Mouse (Mus musculus): ENCODE measurements around the gene Bend6.
"Not testable (repeated sequence)": the region's sequence is repeated elsewhere in the genome, so short reads cannot be mapped to it uniquely, and the experiment has no call there.

The Bend6 gene

GRCm38 (mm10) chr1:33906927-33907326, 689 bp downstream of the Bend6 start:
- no peak for DNase-seq (ENCODE audit: low spot score)

- DNase-seq (ENCODE audit: low spot score) = no peak
Measured at GRCm38 (mm10) chr1:33906216-33906615, 1.4 kb downstream of the Bend6 start.

- no peak for DNase-seq (ENCODE audit: low spot score)
Measured at GRCm38 (mm10) chr1:33903587-33903986, 4.0 kb downstream of the Bend6 start.

- DNase-seq (ENCODE audit: low spot score) = no peak
Measured at GRCm38 (mm10) chr1:33900175-33900574, 7.4 kb downstream of the Bend6 start.

GRCm38 (mm10) chr1:33898373-33898772, 9.2 kb downstream of the Bend6 start:
- DNase-seq (ENCODE audit: low spot score) = no peak

GRCm38 (mm10) chr1:33897426-33897825, 10.2 kb downstream of the Bend6 start:
- DNase-seq (ENCODE audit: low spot score) = no peak

GRCm38 (mm10) chr1:33896666-33897065, 10.9 kb downstream of the Bend6 start:
- no peak for DNase-seq (ENCODE audit: low spot score)

GRCm38 (mm10) chr1:33896116-33896515, 11.5 kb downstream of the Bend6 start:
- DNase-seq (ENCODE audit: low spot score) = no peak

- no peak for DNase-seq (ENCODE audit: low spot score)
Measured at GRCm38 (mm10) chr1:33892784-33893183, 14.8 kb downstream of the Bend6 start.

- no peak for DNase-seq (ENCODE audit: low spot score)
Measured at GRCm38 (mm10) chr1:33883102-33883839, 24.3 kb downstream of the Bend6 start.

- DNase-seq (ENCODE audit: low spot score) = no peak
Measured at GRCm38 (mm10) chr1:33878170-33878569, 29.4 kb downstream of the Bend6 start.

- no peak for DNase-seq (ENCODE audit: low spot score)
Measured at GRCm38 (mm10) chr1:33876416-33876815, 31.2 kb downstream of the Bend6 start.

- no peak for DNase-seq (ENCODE audit: low spot score)
Measured at GRCm38 (mm10) chr1:33875691-33876090, 31.9 kb downstream of the Bend6 start.

GRCm38 (mm10) chr1:33873561-33873960, 34.1 kb downstream of the Bend6 start:
- DNase-seq (ENCODE audit: low spot score) = no peak

- no peak for DNase-seq (ENCODE audit: low spot score)
Measured at GRCm38 (mm10) chr1:33869437-33869836, 38.2 kb downstream of the Bend6 start.

- DNase-seq (ENCODE audit: low spot score) = no peak
Measured at GRCm38 (mm10) chr1:33869031-33869430, 38.6 kb downstream of the Bend6 start.

- DNase-seq (ENCODE audit: low spot score) = no peak
Measured at GRCm38 (mm10) chr1:33846807-33847206, 60.8 kb downstream of the Bend6 start.

GRCm38 (mm10) chr1:33843823-33844222, 63.8 kb downstream of the Bend6 start:
- DNase-seq (ENCODE audit: low spot score) = no peak

- not testable (repeated sequence) for DNase-seq (ENCODE audit: low spot score)
Measured at GRCm38 (mm10) chr1:33838952-33839351, 68.7 kb downstream of the Bend6 start.

- DNase-seq (ENCODE audit: low spot score) = no peak
Measured at GRCm38 (mm10) chr1:33830586-33830985, 77.0 kb downstream of the Bend6 start.

- DNase-seq (ENCODE audit: low spot score) = no peak
Measured at GRCm38 (mm10) chr1:33817931-33818330, 89.7 kb downstream of the Bend6 start.

- DNase-seq (ENCODE audit: low spot score) = peak; percentile 64
Measured at GRCm38 (mm10) chr1:33813868-33814794, 93.5 kb downstream of the Bend6 start, which contains the start of gene Zfp451. Zfp451 (minus strand) TSS chr1:33814595.

- no peak for DNase-seq (ENCODE audit: low spot score)
Measured at GRCm38 (mm10) chr1:33813495-33813867, 94.1 kb downstream of the Bend6 start.
